Mouse (Mus musculus): ENCODE measurements around the gene Nnmt.

Gene Nnmt

DNA sequence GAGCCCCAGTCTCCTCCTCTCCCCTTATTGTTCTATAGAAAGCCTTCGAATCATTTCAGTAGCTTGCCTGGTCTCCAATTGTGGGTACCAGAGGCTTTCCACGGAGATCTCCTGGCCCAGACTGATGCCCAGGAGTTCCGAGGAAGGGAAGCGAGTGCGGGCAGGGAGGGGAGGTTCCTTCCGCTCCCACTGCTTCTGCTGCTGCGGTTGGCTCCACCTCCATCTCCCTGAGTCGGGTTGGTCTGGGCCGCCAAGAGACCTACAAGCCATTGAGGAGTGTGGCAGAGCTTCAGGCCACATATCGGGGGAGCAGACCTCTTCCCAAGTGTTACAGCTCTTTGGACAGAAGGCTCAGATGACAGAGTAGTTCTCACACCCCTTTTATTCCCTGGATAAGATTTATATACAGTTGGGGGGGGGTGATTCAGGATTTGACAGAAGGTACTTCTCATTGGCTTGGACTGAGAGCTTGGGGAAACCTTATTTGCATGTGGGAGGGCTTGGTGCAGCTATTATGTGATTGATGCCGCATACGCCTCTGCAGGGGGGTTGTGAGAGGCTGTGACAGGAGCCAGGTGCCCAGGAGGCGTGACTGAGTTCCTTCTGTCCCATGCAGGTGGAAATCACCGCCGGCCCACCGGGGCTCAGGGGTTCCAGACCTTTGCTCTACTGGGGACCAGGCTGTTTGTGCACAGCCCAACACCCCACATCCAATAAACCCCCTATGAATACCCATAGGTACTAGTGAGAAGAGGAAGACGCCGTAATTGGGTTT lies 30.8 kb upstream of the Nnmt start:
- no peak for DNase-seq (ENCODE audit: low read depth)

DNA sequence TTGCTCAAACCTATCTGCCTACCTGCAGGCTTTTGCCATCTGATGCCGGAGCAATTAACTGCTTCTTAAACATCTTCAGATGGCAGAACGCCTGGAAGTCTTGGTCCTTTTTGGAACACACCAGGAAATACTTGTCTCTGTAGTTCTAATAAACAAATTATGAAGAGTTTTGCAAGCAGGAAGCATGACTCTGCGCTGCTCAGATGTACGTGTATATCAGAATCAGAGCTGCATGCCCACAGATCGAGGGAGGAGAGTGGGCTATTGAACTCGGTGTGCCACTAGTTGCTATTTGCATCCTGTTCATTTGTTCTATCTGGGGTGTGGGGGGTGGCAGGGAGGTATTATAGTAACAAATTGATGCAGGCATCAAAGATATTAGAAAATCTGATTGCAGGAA lies 28.2 kb upstream of the Nnmt start:
- no peak for DNase-seq (ENCODE audit: low read depth)

DNA sequence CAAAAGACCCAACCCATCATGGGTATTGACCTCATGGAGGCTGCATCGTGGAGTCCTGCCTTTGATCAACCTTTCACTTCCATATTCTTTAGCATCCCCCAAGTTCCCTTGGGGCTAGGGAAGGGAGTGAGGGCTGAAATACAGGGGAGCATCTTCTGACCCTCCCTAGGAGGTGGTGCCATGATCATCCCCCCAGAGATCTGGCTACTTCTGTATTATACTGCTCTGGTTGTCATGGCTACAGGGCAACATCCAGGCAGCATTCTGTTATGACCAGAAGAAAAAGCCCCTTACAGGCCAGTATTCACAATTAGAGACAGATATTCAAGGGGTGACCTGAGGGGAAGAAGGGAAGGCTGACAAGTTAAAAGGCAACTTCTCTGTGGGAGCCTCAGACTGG lies 14.3 kb upstream of the Nnmt start:
- DNase-seq (ENCODE audit: low read depth), result no peak

DNA sequence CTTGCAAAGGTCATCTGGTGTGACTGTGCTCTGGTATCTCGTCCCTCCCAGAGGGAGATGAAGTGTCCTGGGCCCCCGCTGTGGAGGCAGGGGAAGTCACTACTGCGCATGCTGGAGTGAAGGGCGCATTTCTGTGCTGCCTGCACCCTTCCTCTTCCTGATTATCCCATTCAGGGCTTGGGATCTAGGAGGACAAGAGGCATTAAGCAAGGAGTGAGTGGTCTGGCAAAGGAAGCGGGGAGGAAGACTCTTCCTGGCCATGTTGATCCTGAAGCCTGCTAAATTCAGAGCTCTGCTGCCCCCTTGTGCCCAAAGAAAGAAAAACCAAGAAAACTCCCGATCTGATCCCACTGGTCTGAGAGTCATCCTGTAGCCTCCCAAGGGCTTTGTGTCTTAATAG lies 13.6 kb upstream of the Nnmt start:
- peak; percentile 72 for DNase-seq (ENCODE audit: low read depth)

DNA sequence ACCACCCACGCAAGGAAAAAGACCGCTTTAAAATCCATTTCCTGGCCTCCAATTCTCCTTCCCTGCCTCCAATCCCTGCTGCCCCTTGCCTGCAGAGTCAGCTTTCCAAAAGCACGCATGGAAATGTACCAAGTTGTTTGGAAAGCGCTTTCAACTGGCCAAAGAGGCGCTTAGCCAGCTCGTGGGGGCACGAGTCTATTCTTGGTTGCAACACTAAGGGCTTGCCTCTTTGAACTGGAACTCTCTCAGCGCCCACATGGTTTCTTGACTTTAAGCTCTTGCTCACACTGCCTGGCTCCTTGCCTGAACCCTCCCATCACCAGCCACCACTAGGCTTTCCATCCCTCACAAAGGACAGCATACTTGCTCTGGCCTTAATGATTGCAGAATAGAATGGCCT lies 13.2 kb upstream of the Nnmt start:
- DNase-seq (ENCODE audit: low read depth), result no peak

DNA sequence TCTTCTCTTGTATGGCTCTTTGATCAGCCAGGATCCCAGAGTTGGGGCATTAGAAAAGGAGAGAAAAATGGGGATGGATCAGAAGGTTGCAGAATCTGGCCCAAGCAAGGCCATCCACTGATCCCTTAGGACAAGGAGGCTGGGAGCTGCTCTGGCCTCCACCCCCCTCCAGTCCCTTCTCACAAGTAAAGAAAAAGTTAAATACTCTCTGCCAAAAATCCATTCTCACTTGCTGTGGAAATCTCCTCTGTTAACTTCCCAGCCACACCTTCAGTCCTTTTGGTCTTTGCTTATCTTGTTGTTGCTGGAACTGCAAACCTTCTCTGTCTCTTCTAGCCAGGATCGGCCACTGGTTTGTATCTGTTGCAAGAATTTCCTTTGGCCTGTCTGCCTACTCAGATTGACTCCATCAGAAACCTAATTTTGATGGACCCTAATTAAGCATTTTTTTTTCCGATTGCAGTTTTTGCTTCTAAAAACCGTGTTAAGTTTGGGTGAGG lies 12.6 kb upstream of the Nnmt start:
- DNase-seq (ENCODE audit: low read depth), result no peak

DNA sequence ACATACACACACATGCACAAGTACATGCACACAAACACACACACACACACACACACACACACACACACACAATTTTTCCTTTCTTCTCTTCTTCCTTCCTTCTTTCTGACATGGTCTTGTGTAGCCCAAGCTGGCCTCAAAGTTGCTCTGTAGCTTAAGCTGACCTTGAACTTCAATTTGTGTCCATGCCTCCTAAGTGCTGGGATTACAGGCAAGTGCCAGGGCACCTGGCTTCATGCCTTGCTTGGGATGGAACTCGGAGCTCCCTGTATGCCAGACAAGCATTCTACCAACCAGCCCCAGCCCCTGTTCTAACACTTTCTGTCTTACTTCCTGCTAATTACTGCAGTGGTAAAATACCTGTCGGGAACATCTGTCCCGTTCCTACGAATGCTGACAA lies 8.3 kb upstream of the Nnmt start:
- DNase-seq (ENCODE audit: low read depth), result no peak

DNA sequence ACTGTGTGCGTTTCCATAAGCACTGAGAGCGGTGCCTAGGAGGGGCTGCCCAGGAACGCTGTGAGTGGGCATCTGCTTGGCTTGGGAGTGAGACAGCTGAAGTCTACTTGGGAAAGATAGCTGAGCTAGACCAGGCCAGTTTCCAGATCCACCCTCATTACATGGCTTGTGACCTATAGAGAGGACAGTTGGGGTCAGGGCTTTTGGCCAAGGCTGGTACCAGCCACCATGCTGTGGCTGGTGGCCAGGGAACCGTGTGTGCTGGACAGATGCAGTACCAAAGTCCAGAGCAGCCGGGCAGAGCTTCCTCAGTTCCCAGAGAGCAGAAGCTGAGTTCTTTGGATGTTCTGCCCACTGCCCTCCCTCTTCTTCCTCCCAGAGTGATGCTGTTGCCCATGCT lies 7.6 kb upstream of the Nnmt start:
- no peak for DNase-seq (ENCODE audit: low read depth)

DNA sequence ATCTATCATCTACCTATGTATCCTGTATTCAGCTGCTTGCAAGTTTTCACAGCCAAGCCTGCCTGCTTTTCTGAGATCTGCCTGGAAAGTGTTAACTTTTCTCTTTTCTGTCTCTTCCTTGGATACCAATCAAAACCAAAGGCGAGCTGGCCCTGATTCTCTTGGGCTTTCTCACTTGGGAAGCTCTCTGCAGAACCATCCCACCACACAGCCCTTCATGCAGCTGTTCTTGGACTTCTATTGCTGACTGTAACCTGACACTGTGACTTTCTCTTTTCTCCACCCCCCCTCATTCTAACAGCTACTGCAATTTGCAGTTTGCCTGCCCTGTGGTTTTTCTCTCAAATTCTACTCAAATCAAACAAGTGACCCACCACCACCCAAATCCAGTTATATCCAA lies 6.1 kb upstream of the Nnmt start:
- no peak for DNase-seq (ENCODE audit: low read depth)

DNA sequence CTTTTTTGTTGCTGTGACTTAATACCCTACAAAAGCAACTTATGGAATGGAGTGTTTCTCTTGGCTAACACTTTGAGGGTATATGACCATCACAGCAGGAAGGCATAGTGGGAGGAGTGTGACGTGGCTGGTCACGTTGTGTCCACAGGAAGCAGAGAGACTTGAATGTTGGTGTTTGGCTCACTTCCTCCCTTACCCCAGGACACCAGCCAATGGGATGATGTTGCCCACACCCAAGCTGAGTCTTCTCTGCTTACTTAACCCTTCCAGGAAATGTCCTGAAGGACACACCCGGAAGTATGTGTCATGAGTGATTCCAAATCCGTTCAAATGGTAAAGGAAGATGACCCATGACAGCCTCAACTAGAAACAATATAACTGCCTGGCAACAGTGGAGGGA lies 4.8 kb upstream of the Nnmt start:
- DNase-seq (ENCODE audit: low read depth), result no peak

DNA sequence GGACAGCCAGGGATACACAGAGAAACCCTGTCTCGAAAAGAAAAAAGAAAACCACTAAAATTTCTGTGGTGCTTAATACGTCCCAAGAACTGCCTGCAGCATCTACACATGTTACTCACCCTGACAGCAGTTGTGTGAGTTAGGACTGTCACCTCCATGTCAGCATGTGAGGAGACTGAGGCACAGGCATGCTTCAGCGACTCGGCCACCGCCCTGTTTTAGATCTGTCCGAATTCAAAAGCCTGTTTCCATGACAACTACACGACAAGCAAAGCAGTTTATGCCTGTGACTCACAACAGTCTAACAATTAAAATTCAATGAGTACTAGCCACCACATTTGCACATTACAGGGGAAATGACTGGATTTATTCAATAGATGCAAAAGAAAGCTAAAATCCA lies 2.5 kb upstream of the Nnmt start:
- DNase-seq (ENCODE audit: low read depth), result no peak

DNA sequence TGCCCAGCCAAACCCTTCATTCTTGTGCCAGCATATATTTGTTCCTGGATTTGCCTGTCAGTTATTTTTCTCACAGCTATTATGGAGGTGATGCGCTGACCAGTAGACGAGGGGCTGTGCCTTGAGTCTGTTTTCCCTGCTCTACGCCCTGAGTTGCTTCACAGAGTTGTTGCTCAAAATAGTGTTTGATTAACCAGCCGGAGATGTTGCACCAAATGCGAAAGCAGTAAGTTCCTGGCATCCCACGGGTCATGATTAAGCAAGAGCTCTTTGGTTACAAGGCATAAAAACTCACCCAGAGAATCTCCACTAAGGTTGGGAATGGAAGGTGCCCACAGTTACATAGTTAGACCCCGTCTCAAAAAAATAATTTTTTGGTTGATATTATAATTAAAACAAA lies 1.2 kb upstream of the Nnmt start:
- no peak for DNase-seq (ENCODE audit: low read depth)

DNA sequence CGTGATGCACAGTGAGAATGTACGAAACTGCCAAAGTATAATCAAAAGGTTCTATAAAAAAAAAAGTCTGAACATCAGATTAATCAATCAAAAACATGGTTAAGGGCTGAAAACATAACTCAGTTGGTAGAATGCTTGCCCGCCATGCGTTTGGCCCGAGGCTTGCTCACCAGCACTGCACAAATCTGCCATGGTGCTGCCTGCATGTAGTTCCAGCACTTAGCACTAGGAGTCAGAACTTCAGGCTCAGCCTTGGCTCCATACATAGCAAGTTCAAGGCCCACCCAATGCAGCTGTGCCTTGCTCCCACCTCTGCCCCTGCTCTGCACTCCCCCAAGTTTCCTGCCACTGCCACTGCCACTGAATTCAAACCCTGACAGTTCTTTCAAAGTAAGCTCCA lies 744 bp upstream of the Nnmt start:
- no peak for DNase-seq (ENCODE audit: low read depth)

DNA sequence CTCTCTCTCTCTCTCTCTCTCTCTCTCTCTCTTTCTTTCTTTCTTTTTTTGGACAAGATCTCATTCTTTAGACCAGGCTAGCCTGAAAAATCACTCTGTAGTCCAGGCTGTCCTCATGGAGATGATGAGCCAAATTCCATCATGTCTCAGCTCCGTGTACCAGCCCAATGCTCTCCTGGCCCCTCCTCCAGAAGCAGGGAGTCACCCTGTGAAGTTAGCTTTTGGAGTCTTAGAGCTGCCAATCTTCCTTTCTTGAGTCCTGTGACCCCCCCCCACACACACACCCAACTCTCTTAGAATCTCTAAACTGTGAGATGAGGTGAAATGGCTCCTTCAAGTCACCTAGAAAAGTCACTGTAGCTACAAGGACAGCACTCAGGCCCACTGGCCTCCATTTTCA lies 727 bp downstream of the Nnmt start:
- DNase-seq (ENCODE audit: low read depth), result no peak

DNA sequence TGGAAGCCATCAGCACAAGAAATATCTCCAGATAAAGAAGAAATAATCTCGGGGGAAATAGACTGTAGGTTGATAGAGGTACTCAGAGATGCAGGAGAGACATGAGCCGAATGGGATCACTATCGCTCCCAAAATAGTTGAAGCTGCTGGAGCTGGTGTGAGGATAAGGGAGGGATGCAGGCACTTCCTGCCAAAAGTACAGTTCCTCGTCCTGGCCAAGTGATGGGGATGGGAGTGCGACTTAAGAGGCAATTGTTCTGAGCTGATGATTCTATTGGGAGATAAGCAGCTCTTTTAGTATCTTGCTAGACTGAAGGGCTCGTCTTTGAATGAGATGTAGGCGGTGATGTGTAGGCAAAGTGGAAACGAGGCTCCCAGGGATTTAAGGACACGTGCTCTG lies 4.1 kb downstream of the Nnmt start:
- DNase-seq (ENCODE audit: low read depth), result no peak

DNA sequence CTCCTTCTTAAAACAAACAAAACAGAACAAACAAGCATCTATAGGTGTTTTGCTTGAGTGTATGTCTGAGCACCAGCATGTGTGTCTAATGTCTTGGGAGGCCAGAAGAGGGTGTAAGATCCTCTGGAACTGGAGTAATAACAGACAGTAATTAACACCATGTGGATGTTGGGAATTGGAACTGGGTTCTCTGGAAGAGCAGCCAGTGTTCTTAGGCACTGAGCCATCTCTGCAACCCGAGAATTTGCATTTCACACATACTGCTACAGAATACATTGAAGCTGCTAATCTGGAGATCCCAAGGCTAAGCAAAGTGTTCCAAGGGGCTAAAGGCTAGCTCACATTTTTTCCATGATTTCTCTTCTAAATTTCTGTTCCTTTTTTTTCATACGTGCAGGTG lies 4.9 kb downstream of the Nnmt start:
- DNase-seq (ENCODE audit: low read depth), result no peak

DNA sequence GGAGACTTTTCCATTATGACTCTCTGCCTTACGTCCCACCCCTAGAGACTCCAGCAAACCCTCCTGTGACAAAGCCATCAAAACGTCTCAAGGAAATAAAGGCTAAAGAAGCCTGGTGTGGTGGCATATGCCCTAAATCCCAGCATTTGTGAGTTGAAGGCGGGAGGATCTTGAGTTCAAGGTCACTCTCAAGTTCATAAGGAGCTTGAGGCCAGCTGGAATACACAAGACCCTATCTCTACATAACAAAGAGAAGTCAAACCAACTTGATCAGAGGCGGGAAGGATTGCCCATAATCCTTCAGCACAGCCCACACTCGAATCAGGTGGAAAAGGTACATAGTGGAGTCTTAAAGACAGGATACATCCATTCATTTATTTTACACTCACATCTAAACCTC lies 7.5 kb downstream of the Nnmt start:
- no peak for DNase-seq (ENCODE audit: low read depth)

DNA sequence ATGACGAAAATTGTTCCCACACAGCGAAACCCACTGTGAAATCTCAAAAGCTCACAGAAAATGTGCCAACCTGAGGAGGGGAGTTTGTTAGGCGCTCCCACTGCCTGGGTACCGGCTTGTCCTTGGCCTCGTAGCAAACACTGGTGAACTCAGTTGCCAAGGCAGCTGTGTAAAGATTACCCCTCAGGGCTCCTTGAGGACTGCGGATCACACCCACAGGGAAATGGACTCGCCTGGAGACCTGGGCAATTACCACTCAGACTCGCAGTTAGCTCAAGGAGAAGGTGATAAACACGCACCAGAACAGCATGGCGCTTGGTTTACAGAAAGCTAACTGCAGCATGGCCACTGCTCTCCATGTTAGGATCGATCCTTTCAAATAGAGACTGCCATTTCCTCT lies 8.0 kb downstream of the Nnmt start:
- DNase-seq (ENCODE audit: low read depth), result no peak

DNA sequence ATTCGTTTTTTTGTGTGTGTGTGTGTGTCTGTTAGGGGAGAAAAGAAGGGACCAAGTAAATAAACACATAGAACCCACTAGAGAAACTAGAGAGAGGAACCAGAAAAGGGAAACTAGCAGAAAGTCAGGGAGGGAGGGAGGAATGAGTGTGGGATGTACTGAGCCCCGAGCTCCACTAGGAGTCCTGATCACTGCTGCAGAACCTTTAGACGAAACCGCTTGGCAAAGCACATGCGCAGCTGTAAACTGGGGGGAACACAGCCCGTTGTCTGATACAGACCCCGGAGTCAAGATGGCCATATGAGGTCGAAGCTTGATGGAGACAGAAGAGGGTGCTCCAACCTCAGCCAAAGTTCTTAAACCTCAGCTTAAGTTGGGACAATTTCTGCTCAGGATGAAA lies 11.0 kb downstream of the Nnmt start:
- no peak for DNase-seq (ENCODE audit: low read depth)

DNA sequence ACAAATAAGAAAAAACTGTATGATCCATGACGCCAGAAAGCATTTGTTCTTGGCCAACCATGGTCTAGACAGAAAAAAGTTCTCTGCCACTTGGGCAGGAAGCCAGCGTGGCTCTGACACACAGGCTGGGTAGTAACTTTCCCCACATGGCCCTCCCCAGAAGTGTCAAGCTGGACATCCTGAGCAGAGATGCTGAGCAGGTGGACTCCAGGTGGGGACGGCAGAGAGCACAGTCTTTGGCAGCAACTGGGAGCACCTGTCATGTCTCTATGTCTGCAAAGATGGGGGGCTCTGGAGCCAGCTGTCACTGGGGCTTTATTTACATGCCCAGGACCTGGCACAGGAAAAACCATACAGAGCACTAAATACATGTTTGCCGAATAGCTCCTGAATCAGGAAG lies 14.3 kb downstream of the Nnmt start:
- no peak for DNase-seq (ENCODE audit: low read depth)

DNA sequence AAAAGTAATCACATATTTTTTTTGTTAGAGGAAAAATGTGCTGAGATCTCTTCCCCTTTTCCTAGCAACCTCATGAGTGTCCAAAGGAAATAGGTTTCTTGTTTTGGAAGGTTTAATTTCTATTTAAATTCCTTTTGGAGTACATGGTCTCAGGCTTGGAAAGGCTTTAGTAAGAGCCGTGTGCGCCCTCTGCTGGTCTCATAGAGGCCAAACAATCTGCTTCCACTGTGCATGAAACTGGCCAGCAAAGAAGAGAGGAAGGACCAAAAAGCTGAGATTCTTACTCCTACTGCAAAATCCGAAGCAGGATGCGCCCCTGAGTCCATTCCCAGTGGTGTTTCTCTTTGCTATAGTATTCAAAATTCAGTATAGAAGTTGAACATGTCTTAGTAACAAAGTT lies 18.6 kb downstream of the Nnmt start:
- DNase-seq (ENCODE audit: low read depth), result peak; percentile 85

DNA sequence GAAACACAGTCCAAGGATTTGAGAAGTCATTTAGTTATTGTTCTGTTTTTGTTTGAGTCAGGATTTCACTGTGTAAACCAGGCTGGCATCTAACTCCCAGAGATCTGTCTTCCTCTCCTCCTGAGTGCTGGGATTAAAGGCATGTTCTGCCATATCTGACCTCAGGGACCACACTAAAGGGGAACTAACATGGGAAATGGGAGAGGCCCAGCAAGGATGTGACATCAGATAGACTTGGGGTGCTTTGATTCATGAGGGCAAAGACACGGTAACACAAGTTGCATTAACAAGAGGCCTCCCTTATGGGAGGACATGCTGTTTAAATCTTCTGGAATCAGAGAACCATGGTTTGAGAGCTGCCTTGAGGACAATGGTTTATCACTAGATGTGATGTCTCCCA lies 24.1 kb downstream of the Nnmt start:
- DNase-seq (ENCODE audit: low read depth), result no peak

DNA sequence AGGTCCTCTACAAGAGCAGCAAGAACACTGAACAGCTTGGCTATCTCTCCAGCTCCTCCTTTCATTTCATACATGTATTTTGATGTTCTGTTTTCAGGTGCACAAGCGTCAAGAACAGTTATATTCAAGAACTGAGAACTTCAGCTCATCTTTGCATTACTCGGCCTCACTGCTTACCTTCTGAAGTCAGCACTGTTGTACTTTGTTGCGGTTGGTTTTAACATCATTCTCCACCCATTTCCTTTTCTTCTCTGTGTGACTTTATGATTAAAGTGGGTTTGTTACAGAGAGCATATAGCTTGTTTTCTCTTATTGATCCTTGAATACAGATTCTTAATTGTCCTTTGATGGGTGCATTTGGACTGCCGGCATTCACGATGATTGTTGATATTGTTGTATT lies 42.6 kb downstream of the Nnmt start:
- peak; percentile 81 for DNase-seq (ENCODE audit: low read depth)

DNA sequence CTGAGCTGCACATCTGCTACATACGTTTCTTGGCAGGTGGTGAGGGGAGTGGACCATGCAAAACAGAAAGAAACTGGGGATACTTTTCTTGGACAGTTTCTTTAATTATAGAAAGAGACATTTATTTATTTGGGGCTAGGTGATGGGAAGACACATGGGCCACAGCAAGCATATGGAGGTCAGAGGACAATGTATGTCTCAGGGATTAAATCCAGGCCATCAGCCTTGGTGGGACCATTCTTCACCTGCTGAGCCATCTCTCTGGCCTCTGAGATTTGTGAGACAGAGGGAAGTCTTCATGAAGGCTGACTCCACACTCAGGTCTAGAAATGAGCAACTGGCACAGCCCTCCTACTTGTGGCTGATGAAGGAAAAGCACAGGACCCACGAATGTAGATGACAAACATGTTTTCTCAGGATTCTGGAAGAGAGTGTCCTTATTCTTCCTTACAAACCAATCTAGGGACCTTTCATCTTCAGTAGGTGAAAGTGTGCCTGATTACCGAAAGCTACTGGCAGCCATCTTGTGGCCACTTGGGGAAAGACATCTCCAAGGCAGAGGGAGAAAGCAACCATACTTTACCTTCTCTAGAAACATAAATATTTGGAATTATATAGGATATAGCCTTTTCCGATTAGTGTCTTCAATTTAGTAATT lies 45.3 kb downstream of the Nnmt start:
- peak; percentile 81 for DNase-seq (ENCODE audit: low read depth)

Measured in naive thymus-derived CD4-positive, alpha-beta T cell, adult 2 months (primary cell).